Mouse (Mus musculus) heart, postnatal 0 days (tissue): ENCODE data around the gene Hmgb2. TPM values are rescaled to one million over a fixed set of nuclear protein-coding genes. Genes with fewer than 3 reads are reported as not detected.

Experiments used
- ATAC-seq: fragments of 200-750 bp; cut with Nextera tagmentation; 2 replicates; pipeline ENCODE4 v1.8.0; 2017; ENCODE audit warnings: low read depth, moderate number of reproducible peaks, moderate library complexity; ENCODE audit not compliant: insufficient read depth
- DNase-seq: peaks from one replicate; pipeline ENCODE4 v3.0.0-alpha.2; 2016; ENCODE audit warnings: low spot score
- H3K27ac ChIP-seq: fragments of 300-500 bp; sonication (generic); 2 replicates; pipeline ENCODE4 v1.5.1; 2014; ENCODE audit warnings: low read depth, mild to moderate bottlenecking
- H3K27me3 ChIP-seq: fragments of 300-500 bp; sonication (generic); 2 replicates; pipeline ENCODE4 v1.6.1; 2014; ENCODE audit warnings: low read length, mixed read lengths; ENCODE audit not compliant: control insufficient read depth, insufficient read depth
- H3K36me3 ChIP-seq: fragments of 300-500 bp; sonication (generic); replicated peaks from 2 replicates; pipeline ENCODE4 v1.6.1; 2014; ENCODE audit warnings: low read length, mixed read lengths; ENCODE audit not compliant: control insufficient read depth, insufficient read depth
- H3K4me1 ChIP-seq: fragments of 300-500 bp; sonication (generic); 2 replicates; pipeline ENCODE4 v1.6.1; 2014; ENCODE audit warnings: antibody characterized with exemption; ENCODE audit not compliant: control insufficient read depth, insufficient read depth
- H3K4me2 ChIP-seq: fragments of 300-500 bp; sonication (generic); 2 replicates; pipeline ENCODE4 v1.6.1; 2014; ENCODE audit warnings: low read depth, mild to moderate bottlenecking, low read length, moderate library complexity
- H3K4me3 ChIP-seq: fragments of 300-500 bp; sonication (generic); 2 replicates; pipeline ENCODE4 v1.5.1; 2014; ENCODE audit warnings: low read depth, low read length
- H3K9ac ChIP-seq: fragments of 300-500 bp; sonication (generic); replicated peaks from 2 replicates; pipeline ENCODE4 v1.6.1; 2014; ENCODE audit warnings: low read depth, low read length, mixed read lengths
- H3K9me3 ChIP-seq: fragments of 300-500 bp; sonication (generic); replicated peaks from 2 replicates; pipeline ENCODE4 v1.6.1; 2016; ENCODE audit warnings: low read length; ENCODE audit not compliant: control insufficient read depth
- CTCF ChIP-seq: IDR thresholded peaks from 2 replicates; pipeline ENCODE4 v1.5.1; 2016; ENCODE audit warnings: antibody characterized with exemption, control low read depth, low read depth
- EP300 ChIP-seq: IDR thresholded peaks from 2 replicates; pipeline ENCODE4 v1.6.1; 2016; ENCODE audit warnings: antibody characterized with exemption, low read depth
- whole genome bisulfite sequencing: fragments of 180-500 bp; shearing (Covaris S2); extraction: QIAGEN DNeasy Blood & Tissue Kit; methylation state at CpG from one replicate; pipeline ENCODE4 v1.1.7; 2014; 5-methylcytosine and 5-hydroxymethylcytosine counted together
- polyA plus RNA-seq: library from polyadenylated mRNA; unstranded; fragments of >200 nt; fragmentation: Nextera tagmentation; extraction: Ambion mirVana; gene quantifications from 2 replicates; pipeline ENCODE4 v1.2.1, GENCODE M21; 2015
- total RNA-seq: library from RNA; depleted of rRNA; stranded (reverse); fragments of >200 nt; gene quantifications from 2 replicates; pipeline ENCODE4 v1.2.3, GENCODE M21; 2014; ENCODE audit warnings: low replicate concordance; rRNA removed

The Hmgb2 gene
- total and polyA plus RNA-seq, 2 experiments from 2014 or later, result 25.6 to 145 TPM

DNA sequence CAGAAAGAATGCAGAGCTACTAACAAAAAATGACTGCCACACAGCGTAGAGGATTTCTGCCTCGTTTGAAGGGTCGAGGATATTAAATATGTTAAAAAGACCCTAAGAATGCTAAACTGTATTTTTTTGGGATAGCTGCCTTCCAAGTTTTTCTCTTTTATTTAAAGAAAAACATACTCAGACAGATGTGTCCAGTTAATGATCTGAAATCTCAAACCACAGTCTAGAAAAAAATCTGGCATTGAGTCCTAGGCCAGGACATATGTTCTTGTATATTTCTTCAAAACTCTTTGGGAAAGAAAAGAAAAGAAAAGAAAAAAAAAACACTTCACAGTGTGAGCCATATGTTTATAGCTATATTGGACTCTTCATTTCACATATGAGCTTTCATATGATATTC, 51.0 kb downstream of the Hmgb2 start:
- Histone ChIP-seq H3K36me3 (no peaks in the 10 kb centered on the region), H3K27me3 (no peaks in the 10 kb centered on the region), H3K4me1 (no peaks in the 10 kb centered on the region), H3K9ac (no peak overlapping the region), H3K9me3 (no peaks in the 10 kb centered on the region), H3K4me2 (no peak overlapping the region), H3K27ac (no peak overlapping the region), H3K4me3 (no peak overlapping the region)
- TF ChIP-seq CTCF, result no peak
- no peak for TF ChIP-seq EP300
- 83% methylated on average over 3 of the region's 3 CpGs for WGBS
- no peak for DNase-seq
- ATAC-seq, result no peak

DNA sequence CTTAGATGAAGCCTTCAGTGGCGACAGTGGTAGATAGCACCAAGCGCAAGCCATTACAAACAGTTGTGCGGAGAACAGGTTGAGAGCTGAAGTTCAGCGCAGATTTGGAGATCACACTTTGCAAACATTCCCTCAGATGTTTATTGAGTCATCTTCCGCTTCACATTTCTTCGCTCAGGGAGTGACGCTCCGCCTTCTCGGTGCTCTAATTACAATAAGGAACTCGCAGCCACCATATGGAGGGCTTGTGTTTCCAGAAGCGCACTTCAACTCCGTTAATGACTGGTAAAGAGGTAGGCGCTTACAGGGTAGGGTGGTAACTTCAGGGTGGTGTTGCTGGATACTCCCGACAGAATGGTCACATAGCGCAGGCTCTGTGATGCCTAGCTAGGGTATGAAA, 52.0 kb downstream of the Hmgb2 start:
- ATAC-seq (no peak), DNase-seq (no peak)
- Histone ChIP-seq H3K27ac (no peak overlapping the region), H3K4me2 (no peak overlapping the region), H3K27me3 (no peaks in the 10 kb centered on the region), H3K9me3 (no peaks in the 10 kb centered on the region), H3K9ac (no peak overlapping the region), H3K4me1 (no peaks in the 10 kb centered on the region), H3K4me3 (no peak overlapping the region), H3K36me3 (no peaks in the 10 kb centered on the region)
- WGBS, result 92% methylated on average over 15 of the region's 15 CpGs
- TF ChIP-seq CTCF, result no peak
- no peak for TF ChIP-seq EP300

DNA sequence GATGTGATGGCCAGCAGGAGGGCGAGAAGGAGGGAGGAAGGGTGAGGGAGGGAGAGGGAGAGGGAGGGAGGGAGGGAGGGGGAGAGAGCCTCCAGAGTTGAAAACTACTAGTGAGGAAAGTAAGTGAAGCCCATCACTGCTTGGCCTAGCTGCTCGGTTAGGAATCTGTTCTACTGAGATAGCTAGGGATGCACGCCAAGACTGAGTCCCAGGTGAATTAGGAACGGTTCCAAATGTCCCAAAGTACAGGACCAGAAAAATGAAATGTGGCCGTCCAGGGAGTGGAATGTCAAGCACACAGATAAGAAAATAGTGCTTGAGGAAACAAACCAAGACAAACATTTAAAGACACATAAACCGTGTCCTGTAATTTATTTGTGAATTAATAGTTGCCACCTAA, 53.3 kb downstream of the Hmgb2 start:
- TF ChIP-seq CTCF (no peak), EP300 (no peak)
- ATAC-seq (no peak), DNase-seq (no peak)
- H3K9me3 ChIP-seq, result no peaks in the 10 kb centered on the region
- WGBS, result 35% methylated on average over 6 of the region's 6 CpGs
- no peak overlapping the region for H3K4me3 ChIP-seq
- no peaks in the 10 kb centered on the region for H3K36me3 ChIP-seq
- H3K4me1 ChIP-seq, result no peaks in the 10 kb centered on the region
- H3K27me3 ChIP-seq, result no peaks in the 10 kb centered on the region
- H3K4me2 ChIP-seq, result no peak overlapping the region
- no peak overlapping the region for H3K27ac ChIP-seq
- H3K9ac ChIP-seq, result no peak overlapping the region

Other genes with a start within 250 kb of the Hmgb2 start
- gene Hand2, start 190.9 kb upstream of the Hmgb2 start, total RNA-seq, result 33.2 and 39.5 TPM in 2 replicates
- 9.9 and 11.7 TPM in 2 replicates for gene Hand2, start 190.9 kb upstream of the Hmgb2 start, polyA plus RNA-seq
- not detected in 2 replicates for gene Scrg1, start 56.0 kb upstream of the Hmgb2 start, total RNA-seq
- 0.40 and 0.47 TPM in 2 replicates for gene Scrg1, start 56.0 kb upstream of the Hmgb2 start, polyA plus RNA-seq
- gene Sap30, start 24.0 kb upstream of the Hmgb2 start, total RNA-seq, result 57.2 and 106 TPM in 2 replicates
- 36.7 and 37.7 TPM in 2 replicates for gene Sap30, start 24.0 kb upstream of the Hmgb2 start, polyA plus RNA-seq
- 7.2 and 10.4 TPM in 2 replicates for gene Galnt7, start 141.1 kb downstream of the Hmgb2 start, total RNA-seq
- 3.5 and 3.6 TPM in 2 replicates for gene Galnt7, start 141.1 kb downstream of the Hmgb2 start, polyA plus RNA-seq